Mouse (Mus musculus): Measurements from ENCODE around the gene Gm15085.
"Not testable (repeated sequence)": the region's sequence is repeated elsewhere in the genome, so short reads cannot be mapped to it uniquely, and the experiment has no call there.

- not testable (repeated sequence) for TF ChIP-seq CTCF (IDR thresholded peaks at IDR 0.05; ENCODE audit: low read depth, low read length); POLR2A (IDR thresholded peaks at IDR 0.05; ENCODE audit: extremely low read depth, insufficient read depth, low read length)
These were observed at the start of gene Gm15085 for GRCm38 (mm10) chrX:149447317-149447716.
